Mouse (Mus musculus): ENCODE data around the gene Samd4b.

DNA sequence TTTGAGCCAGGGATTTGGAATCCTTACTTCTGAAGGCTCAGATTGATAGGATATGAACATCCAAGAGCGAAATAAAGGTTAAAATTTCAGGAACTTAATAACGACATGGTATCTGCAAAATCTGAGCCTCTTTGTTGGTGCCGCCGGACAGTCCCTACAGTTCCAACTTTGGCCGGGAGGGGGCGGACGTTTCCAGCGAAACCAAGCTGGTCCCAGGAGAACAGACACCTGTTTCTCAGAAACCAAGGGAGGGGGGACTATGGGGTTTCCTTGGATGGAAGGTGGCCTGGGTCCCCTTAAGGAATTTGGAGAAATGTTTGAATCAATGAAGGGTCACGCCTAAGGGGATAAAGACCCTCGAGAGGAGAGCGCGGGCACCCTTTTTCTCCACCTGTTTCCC, 151.5 kb downstream of the Samd4b start:
- TF ChIP-seq JUND (IDR thresholded peaks at IDR 0.05; ENCODE audit: low read depth, low read length) (no peak), USF1 (IDR thresholded peaks at IDR 0.05; ENCODE audit: low read depth, low read length) (no peak), EP300 (IDR thresholded peaks at IDR 0.05; ENCODE audit: low read depth in 1 of 2, low read length in 2 of 2) (no peak)

All from MEL (cell line).